Mouse (Mus musculus) thymus, postnatal 10 days (tissue): Measurements from ENCODE around the gene Slc22a1.

Experiments
- DNase-seq, 2 experiments: peaks; one replicate each; pipeline ENCODE4 v3.0.0; 2021; ENCODE audit warnings: low spot score in 2 of 2

The Slc22a1 gene

GRCm38 (mm10) chr17:12631771-12632600, 43.6 kb downstream of the Slc22a1 start:
- no peak for DNase-seq

- no peak for DNase-seq
Observed at GRCm38 (mm10) chr17:12630976-12631730, 44.5 kb downstream of the Slc22a1 start.

GRCm38 (mm10) chr17:12627983-12628382, 47.6 kb downstream of the Slc22a1 start:
- DNase-seq = no peak

DNA sequence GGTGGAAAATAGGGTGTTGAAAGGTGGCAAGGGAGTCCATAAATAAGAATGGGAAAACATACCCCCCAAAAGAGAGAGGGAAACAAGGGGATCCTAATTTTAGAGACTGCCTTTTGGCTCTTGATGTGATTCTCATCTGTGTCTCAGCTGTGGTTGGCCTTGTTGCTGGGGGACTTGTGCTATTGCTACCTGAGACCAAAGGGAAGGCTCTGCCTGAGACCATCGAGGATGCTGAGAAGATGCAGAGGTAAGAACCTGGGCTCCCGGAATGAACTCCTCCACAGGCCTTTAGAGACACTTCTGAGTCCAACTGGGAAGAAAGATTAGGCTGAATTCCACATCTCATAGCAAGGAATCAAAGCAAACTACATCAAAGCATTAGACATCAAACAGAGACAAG, 56.0 kb downstream of the Slc22a1 start:
- no peak for DNase-seq

- no peak for DNase-seq
Observed at GRCm38 (mm10) chr17:12615429-12615828, 60.2 kb downstream of the Slc22a1 start.

DNA sequence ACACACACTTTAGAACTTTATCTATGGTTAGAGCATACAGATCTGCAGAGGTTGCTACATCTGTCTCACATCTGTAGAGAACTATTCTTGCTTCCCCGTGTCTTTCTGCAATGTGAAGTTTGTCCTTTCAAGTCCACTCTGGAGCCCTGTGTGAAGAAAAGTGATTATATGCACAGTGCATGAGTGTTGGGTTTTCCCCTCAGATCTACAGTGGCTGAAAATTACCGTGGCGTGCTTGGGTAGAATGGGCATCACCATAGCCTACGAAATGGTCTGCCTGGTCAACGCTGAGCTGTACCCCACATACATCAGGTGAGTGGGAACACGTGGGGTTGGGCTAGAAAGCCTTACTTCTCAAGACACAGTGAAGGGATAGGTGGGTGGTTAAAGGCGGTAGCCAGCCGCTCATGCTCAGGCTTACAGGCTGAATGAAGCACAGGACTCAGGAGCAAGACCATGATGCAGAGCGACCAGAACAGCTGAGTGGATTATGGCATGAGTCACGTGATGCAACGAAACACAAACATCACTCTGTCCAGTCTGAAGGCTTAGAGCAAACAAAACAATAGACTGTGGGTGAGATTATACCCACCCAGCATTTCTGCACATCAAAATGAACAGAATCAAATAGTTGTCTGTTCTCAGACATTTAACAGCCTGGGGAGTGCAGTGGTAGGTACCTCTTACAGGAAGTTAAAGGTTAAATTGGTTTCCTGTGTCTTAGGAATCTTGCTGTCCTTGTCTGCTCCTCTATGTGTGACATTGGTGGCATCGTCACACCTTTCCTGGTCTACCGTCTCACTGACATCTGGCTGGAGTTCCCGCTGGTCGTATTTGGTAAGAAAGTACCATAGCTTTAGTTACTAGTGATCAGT, 60.9 kb downstream of the Slc22a1 start:
- no peak for DNase-seq

GRCm38 (mm10) chr17:12607202-12607601, 68.4 kb downstream of the Slc22a1 start:
- no peak for DNase-seq

DNA sequence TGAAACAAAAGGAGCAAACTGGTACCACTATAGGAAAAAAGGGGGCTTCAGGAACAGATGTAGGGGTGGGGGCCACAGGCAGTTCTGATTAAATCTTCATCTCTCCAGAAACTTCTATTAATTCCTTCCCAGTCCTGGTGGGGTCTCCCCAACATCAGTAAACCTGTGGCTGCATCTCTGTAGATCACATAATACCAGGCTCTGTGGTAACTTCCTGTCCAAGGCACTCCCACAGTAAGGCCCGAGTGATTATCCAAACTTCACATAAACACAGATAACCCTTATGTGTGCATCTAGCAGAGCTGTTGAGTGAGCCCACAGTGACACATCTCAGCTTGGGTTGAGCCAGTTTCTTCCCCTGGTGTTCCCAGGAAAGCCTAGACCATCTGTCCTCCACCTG, 69.0 kb downstream of the Slc22a1 start:
- DNase-seq = no peak
